Mouse (Mus musculus) stomach, embryonic 15.5 days (tissue): Measurements from ENCODE around the gene Numbl. TPM values are rescaled to one million over a fixed set of nuclear protein-coding genes. Genes with fewer than 3 reads are reported as not detected.

Experiments used
- ATAC-seq: fragments of 200-750 bp; cut with Nextera tagmentation; 2 replicates; pipeline ENCODE4 v1.8.0; 2017; ENCODE audit warnings: low read depth, moderate number of reproducible peaks, moderate TSS enrichment; ENCODE audit not compliant: insufficient read depth, low FRiP score
- H3K27ac ChIP-seq: fragments of 300-500 bp; sonication (generic); 2 replicates; pipeline ENCODE4 v1.5.1; 2015; ENCODE audit warnings: mild to moderate bottlenecking, inconsistent platforms
- H3K27me3 ChIP-seq: fragments of 300-500 bp; sonication (generic); replicated peaks from 2 replicates; pipeline ENCODE4 v1.6.1; 2015; ENCODE audit warnings: inconsistent platforms
- H3K36me3 ChIP-seq: fragments of 300-500 bp; sonication (generic); 2 replicates; pipeline ENCODE4 v1.6.1; 2015; ENCODE audit warnings: inconsistent platforms
- H3K4me1 ChIP-seq: fragments of 300-500 bp; sonication (generic); 2 replicates; pipeline ENCODE4 v1.6.1; 2015; ENCODE audit warnings: inconsistent platforms
- H3K4me2 ChIP-seq: fragments of 300-500 bp; sonication (generic); 2 replicates; pipeline ENCODE4 v1.6.1; 2015; ENCODE audit warnings: mild to moderate bottlenecking, inconsistent platforms
- H3K4me3 ChIP-seq: fragments of 300-500 bp; sonication (generic); replicated peaks from 2 replicates; pipeline ENCODE4 v1.5.1; 2015; ENCODE audit warnings: inconsistent platforms
- H3K9ac ChIP-seq: fragments of 300-500 bp; sonication (generic); 2 replicates; pipeline ENCODE4 v1.6.1; 2015; ENCODE audit warnings: inconsistent platforms
- H3K9me3 ChIP-seq: fragments of 300-500 bp; sonication (generic); 2 replicates; pipeline ENCODE4 v1.6.1; 2016; ENCODE audit warnings: inconsistent platforms
- WGBS: fragments of 180-500 bp; shearing (Covaris S2); methylation state at CpG from one replicate; pipeline ENCODE4 v1.1.7; 2015; 5-methylcytosine and 5-hydroxymethylcytosine counted together
- polyA plus RNA-seq: library from polyadenylated mRNA; unstranded; fragments of >200 nt; fragmentation: Nextera tagmentation; extraction: Ambion mirVana; gene quantifications from 2 replicates; pipeline ENCODE4 v1.2.1, GENCODE M21; 2015

The Numbl gene
- polyA plus RNA-seq, 1 experiment from 2014 or later: 23.4 TPM

DNA sequence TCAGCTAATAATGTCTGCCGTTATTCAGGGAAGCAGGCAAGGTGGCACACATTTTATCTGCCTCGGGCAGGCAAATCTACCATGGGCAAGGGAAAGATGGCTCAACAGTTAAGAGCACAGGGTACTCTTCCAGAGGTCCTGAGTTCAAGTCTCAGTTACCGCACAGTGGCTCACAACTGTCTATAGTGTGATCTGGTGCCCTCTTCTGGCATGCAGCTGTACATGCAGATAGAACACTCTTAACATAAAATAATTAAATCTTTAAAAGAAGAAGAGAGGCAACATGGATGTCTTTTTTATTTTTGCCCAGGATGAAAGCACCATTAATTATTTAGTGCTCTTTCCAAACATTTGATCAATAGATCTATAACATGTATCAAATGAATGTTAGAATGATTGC lies 19.0 kb downstream of the Numbl start:
- Histone ChIP-seq H3K9me3 (no peaks in the 10 kb centered on the region), H3K27me3 (no peaks in the 10 kb centered on the region), H3K36me3 (peaks cover 47% of the 10 kb centered on the region), H3K27ac (no peak overlapping the region), H3K9ac (no peak overlapping the region), H3K4me3 (no peak overlapping the region), H3K4me1 (no peaks in the 10 kb centered on the region), H3K4me2 (no peak overlapping the region)
- ATAC-seq: no peak
- 91% methylated on average over 3 of the region's 3 CpGs for WGBS

DNA sequence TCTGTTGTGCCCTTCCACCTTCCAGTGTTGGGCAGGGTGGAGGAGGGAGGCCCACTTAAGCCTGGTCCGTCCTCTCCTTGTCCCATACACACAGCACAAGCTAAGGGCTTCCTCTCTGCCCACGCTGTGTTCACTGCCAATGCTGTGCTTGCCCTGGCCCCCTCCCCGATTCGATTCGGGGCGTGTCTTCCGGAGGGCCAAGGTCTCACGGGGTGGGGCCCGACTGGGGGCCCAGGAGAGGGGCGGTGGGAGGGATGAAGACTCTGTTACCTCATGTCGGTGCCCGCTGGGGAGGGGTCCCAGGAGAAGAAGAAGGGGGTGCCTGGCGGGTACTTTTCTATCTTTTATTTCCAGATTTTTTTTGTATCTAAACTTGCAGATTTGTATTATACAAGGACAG lies 23.5 kb downstream of the Numbl start:
- Histone ChIP-seq H3K9ac (no peak overlapping the region), H3K9me3 (no peaks in the 10 kb centered on the region), H3K4me2 (no peak overlapping the region), H3K4me3 (no peak overlapping the region), H3K27me3 (0 out of 2 replicates have a peak, but pooled peaks cover 4% of the 10 kb centered on the region), H3K36me3 (peaks cover 28% of the 10 kb centered on the region), H3K27ac (no peak overlapping the region), H3K4me1 (peaks cover 12% of the 10 kb centered on the region)
- no peak for ATAC-seq
- WGBS: 62% methylated on average over 13 of the region's 13 CpGs

DNA sequence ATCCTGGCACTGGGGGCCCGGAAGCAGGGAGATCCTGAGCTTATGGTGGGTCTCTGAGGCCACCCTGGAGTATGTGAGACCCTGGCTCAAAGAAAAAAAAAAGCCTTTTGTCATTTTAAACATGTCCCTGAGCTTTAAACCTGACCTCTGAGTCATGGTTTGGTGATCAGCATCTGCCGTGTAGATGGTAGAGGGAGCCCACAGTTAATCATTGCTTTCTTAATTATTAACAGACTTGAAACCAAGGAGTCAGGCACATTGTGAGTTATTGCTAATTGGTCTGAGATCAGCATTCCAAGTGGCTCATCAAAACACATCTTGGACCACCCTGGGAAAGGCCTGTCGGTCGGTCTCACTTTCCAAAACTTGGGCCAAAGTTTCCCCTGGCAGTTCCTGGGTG lies 24.0 kb downstream of the Numbl start:
- 62% methylated on average over 4 of the region's 4 CpGs for WGBS
- Histone ChIP-seq H3K4me2 (no peak overlapping the region), H3K9ac (no peak overlapping the region), H3K4me3 (no peak overlapping the region), H3K4me1 (peaks cover 12% of the 10 kb centered on the region), H3K36me3 (peaks cover 24% of the 10 kb centered on the region; the same call in 1 of the 2 replicates), H3K9me3 (no peaks in the 10 kb centered on the region), H3K27ac (no peak overlapping the region), H3K27me3 (0 out of 2 replicates have a peak, but pooled peaks cover 4% of the 10 kb centered on the region)
- no peak for ATAC-seq

DNA sequence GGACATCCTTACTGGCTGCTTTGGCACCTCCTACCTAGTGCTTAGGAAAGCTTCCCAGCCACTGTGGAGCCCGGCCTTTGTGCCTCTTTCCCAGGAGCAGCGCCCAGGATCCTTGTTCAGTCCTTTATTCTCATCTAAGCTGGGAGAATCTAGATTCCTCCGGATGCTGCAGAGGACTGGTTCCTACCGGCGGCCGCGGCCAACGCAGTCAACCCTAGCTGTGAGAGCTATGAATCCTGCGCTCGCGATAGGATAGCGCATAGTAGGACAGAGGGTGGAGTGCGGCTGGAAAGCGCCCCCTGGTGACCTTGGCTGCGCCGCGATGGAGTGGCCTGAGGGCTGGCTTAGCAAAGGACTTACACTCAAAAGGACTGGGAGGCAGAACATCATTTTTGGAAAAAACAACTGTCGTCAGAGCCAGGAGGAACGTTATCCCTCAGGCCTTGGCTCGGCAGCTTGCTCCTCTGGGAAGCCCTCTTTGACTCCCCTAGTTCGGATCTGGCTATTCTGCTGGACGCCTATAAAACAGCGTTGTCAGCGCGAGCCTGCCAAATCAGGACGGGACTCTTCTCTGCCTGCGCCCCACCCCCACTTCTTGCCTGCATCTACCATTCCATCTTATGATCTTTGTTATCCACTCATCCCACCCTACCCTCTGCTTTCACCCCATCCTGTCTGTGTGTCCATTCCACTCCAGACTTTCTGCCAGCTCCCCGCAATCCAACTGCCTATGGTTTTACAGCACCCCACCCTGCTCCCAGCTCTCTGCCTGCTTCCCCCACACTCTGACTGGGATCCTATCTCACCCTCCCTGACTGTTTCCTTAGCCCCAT lies 26.8 kb downstream of the Numbl start:
- H3K4me2 ChIP-seq: peak overlapping the region; percentile 36
- H3K27ac ChIP-seq: peak overlapping the region; percentile 48; the same call in 1 of the 2 replicates
- H3K4me1 ChIP-seq: peaks cover 12% of the 10 kb centered on the region
- no peak overlapping the region for H3K4me3 ChIP-seq
- peak; percentile 34; the same call in 1 of the 2 replicates for ATAC-seq
- H3K9me3 ChIP-seq: no peaks in the 10 kb centered on the region
- no peak overlapping the region for H3K9ac ChIP-seq
- 3% methylated on average over 28 of the region's 28 CpGs for WGBS
- peaks cover 14% of the 10 kb centered on the region; the same call in 1 of the 2 replicates for H3K36me3 ChIP-seq
- H3K27me3 ChIP-seq: 0 out of 2 replicates have a peak, but pooled peaks cover 4% of the 10 kb centered on the region

DNA sequence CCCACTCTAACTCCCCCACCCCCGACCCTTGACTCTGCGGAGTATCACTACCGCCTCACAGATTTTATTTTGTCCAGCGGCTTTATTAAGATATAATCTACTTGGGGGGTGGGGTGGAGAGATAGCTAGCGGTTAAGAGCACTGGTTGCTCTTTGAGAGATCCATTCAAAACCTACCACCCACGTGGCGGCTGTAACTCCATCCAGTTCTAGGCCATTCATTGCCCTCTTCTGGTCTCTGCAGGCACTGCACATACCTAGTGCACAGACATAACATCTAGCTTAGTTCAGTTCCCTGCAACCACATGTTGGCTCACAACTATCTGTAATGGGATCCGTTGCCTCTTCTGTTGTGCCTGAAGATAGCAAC lies 27.4 kb downstream of the Numbl start:
- Histone ChIP-seq H3K27ac (no peak overlapping the region), H3K4me1 (peaks cover 12% of the 10 kb centered on the region), H3K9ac (no peak overlapping the region), H3K4me2 (peak overlapping the region; percentile 36), H3K4me3 (no peak overlapping the region), H3K9me3 (no peaks in the 10 kb centered on the region), H3K36me3 (peaks cover 10% of the 10 kb centered on the region; the same call in 1 of the 2 replicates), H3K27me3 (0 out of 2 replicates have a peak, but pooled peaks cover 4% of the 10 kb centered on the region)
- peak; percentile 77; the same call in 1 of the 2 replicates for ATAC-seq
- WGBS: 8% methylated on average over 8 of the region's 8 CpGs

DNA sequence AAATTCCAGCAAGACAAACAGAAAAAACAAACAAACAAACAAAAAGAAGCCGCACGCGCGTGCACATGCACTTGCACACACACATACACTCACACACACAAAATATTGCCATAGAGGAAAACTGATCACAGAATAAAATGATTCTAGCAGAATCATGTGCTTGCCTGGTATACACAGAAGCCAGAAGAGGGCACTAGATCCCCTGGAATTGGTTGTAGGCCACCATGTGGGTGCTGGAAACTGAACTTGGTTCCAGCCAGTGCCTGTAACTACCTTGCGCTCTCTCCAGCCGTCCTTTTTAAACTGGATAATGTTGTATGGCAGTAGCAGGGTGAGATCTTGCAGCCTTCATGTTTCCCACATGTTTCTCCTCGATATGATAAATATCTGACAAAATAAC lies 30.5 kb downstream of the Numbl start:
- ATAC-seq: no peak
- H3K9ac ChIP-seq: no peak overlapping the region
- H3K27me3 ChIP-seq: 0 out of 2 replicates have a peak, but pooled peaks cover 4% of the 10 kb centered on the region
- no peak overlapping the region for H3K4me2 ChIP-seq
- peaks cover 12% of the 10 kb centered on the region for H3K4me1 ChIP-seq
- H3K4me3 ChIP-seq: no peak overlapping the region
- no peaks in the 10 kb centered on the region for H3K9me3 ChIP-seq
- no peaks in the 10 kb centered on the region for H3K36me3 ChIP-seq
- 87% methylated on average over 7 of the region's 7 CpGs for WGBS
- H3K27ac ChIP-seq: no peak overlapping the region

DNA sequence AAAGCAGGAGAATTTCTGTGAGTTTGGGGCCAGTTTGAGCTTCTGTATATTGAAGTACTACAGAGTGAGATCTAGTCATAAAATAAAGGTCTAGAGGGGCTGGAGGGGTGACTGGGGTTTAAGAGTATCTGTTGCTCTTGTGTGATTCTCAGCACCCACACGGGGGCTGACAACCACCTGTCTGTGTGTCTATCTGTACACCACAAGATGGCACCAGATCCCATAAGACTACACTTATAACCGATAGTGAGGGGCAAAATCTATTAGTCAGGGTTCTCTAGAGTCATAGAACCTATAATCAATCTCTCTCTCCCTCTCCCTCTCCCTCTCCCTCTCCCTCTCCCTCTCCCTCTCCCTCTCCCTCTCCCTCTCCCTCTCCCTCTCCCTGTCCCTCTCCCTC lies 32.3 kb downstream of the Numbl start:
- Histone ChIP-seq H3K9me3 (no peaks in the 10 kb centered on the region), H3K4me2 (no peak overlapping the region), H3K27ac (peak overlapping the region; percentile 69), H3K9ac (no peak overlapping the region), H3K27me3 (no peaks in the 10 kb centered on the region), H3K4me1 (peaks cover under 1% of the 10 kb centered on the region; the same call in 1 of the 2 replicates), H3K4me3 (no peak overlapping the region), H3K36me3 (no peaks in the 10 kb centered on the region)
- WGBS: 59% methylated on average over 2 of the region's 2 CpGs
- no peak for ATAC-seq

DNA sequence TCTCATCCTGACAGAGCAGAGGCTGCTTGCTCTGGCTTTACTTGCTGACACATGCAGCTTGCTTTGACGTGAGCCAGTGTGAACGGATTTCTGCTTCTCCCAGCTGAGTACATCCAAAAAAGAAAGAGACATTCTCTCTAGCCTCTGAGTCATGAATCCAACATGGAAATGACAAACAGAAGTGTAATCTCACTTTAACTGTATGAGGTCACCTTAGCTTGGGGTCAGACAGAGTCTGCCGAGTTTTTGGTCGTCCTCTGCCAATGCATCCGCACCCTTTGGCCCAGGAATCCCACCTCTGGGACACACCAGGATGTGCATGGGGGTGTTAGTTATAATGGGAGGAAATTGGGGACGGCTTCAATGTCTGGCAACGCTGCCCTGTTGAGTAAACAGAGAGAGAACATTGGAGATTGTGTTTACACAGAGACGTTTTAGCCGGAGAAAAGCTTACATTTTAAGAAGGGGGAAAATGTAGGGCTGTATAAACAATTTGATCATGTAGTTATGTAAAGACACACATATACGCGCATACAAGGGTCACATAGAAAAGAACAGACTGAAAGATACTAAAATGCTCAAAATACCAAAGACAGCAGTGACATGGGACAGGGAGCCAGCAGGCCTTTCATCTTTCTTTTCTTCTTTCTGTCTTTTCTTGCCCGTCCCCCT lies 33.7 kb downstream of the Numbl start:
- no peak overlapping the region for H3K4me3 ChIP-seq
- peak overlapping the region; percentile 36 for H3K4me2 ChIP-seq
- H3K27ac ChIP-seq: peak overlapping the region; percentile 91

DNA sequence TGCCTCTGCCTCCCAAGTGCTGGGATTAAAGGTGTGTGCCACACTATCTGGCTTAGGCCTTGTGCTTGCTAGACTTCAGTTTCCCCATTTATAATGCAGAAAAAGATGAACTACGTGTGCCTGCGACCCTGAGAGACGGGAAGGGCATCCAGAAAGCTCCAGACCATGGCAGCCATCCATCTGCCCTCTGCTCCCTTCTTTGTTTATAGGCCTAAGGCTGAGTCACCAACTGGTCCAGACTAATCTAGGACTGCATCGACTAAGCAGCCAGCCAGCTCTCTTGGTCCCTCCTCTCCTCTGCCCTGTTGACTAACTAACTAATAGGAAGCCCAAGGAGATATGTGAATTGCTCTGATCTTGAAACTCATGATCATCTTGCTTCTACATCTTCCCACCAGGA lies 37.7 kb downstream of the Numbl start:
- Histone ChIP-seq H3K27ac (no peak overlapping the region), H3K4me1 (no peaks in the 10 kb centered on the region; the same call in 1 of the 2 replicates), H3K27me3 (no peaks in the 10 kb centered on the region), H3K36me3 (no peaks in the 10 kb centered on the region), H3K4me2 (no peak overlapping the region), H3K9me3 (no peaks in the 10 kb centered on the region), H3K9ac (no peak overlapping the region), H3K4me3 (no peak overlapping the region)
- ATAC-seq: no peak
- WGBS: 62% methylated on average over 4 of the region's 4 CpGs

More for the DNA sequence above, 33.7 kb downstream of the Numbl start:
- Histone ChIP-seq H3K27me3 (no peaks in the 10 kb centered on the region), H3K4me1 (no peaks in the 10 kb centered on the region), H3K36me3 (no peaks in the 10 kb centered on the region), H3K9me3 (no peaks in the 10 kb centered on the region), H3K9ac (no peak overlapping the region)
- ATAC-seq: peak; percentile 79
- WGBS: 12% methylated on average over 12 of the region's 12 CpGs

DNA sequence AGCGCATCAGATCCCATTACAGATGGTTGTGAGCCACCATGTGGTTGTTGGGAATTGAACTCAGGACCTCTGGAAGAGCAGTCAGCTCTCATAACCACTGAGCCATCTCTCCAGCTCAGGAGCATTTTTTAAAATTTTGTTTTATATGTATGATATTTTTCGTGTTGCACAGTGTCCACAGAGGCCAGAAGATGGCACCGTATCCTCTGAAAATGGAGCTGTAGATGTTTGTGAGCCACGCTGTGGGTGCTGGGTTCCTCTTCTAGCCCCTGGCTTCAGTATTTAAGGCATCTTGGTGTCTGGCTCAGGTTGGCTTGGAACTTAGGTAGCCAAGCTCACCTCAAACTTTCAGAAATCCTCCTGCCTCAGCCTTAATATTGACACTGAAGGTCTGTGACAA lies 38.3 kb downstream of the Numbl start:
- 89% methylated on average over 4 of the region's 4 CpGs for WGBS
- Histone ChIP-seq H3K9ac (no peak overlapping the region), H3K27me3 (no peaks in the 10 kb centered on the region), H3K4me3 (no peak overlapping the region), H3K4me2 (no peak overlapping the region), H3K27ac (no peak overlapping the region), H3K36me3 (no peaks in the 10 kb centered on the region), H3K9me3 (no peaks in the 10 kb centered on the region), H3K4me1 (no peaks in the 10 kb centered on the region; the same call in 1 of the 2 replicates)
- no peak for ATAC-seq

DNA sequence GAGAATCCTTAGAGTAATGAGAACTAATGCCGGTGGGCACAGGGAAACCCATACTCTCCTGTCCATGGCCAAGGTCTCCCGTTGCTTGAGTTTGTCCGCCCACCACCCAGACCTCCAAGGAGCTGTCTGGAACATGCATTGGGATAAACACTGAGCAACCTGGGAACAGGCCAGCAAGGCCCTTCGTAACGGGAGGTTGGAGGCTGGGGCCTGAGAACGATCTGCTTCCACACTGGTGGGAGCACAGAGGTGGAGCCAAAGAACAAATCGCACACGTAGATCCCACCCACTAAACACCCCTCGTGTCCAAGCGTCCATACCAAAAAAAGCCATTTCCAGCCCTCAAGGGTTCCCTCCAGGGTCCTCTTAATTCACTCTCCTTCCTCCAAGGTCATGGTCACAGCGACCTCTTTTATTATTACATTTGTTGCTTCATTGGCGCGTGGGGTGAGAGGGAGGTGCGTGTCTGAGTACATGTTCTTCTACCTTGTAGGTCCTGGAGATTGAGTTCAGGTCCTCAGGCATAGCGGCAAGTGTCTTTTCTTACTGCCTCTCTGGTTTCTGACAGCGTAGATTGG lies 39.9 kb downstream of the Numbl start:
- Histone ChIP-seq H3K4me3 (no peak overlapping the region), H3K9ac (no peak overlapping the region), H3K9me3 (no peaks in the 10 kb centered on the region), H3K27ac (peak overlapping the region; percentile 66), H3K4me1 (peaks cover 3% of the 10 kb centered on the region), H3K27me3 (no peaks in the 10 kb centered on the region), H3K4me2 (no peak overlapping the region), H3K36me3 (no peaks in the 10 kb centered on the region)
- ATAC-seq: peak; percentile 48; the same call in 1 of the 2 replicates
- WGBS: 50% methylated on average over 16 of the region's 16 CpGs

DNA sequence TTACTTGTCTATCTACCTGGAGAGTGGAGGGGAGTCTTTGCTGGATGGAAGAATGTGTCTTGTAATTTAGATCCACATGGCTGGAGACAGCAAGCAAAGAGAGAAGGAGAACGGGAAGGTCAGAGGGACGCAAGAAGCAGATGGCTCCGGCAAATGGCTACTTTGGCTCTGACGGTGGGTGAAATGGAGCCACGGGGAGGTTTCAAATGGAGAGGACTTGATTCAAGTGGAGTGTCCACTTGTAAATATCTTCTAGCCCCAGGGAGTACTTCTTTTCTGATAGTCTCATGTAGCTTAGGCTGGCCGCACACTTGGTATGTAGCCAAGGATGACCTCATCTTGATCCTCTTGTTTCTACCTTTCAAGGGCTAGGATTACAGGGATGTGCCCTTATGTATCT lies 40.6 kb downstream of the Numbl start:
- Histone ChIP-seq H3K36me3 (no peaks in the 10 kb centered on the region), H3K27ac (peak overlapping the region; percentile 66), H3K27me3 (no peaks in the 10 kb centered on the region), H3K4me2 (no peak overlapping the region), H3K9ac (no peak overlapping the region), H3K4me1 (peaks cover 3% of the 10 kb centered on the region), H3K4me3 (no peak overlapping the region), H3K9me3 (no peaks in the 10 kb centered on the region)
- WGBS: 70% methylated on average over 6 of the region's 6 CpGs
- ATAC-seq: no peak
